Mouse (Mus musculus): ENCODE measurements around the gene Mindy4b-ps. TPM values are rescaled to one million over a fixed set of nuclear protein-coding genes. Genes with fewer than 3 reads are reported as not detected.
"Not testable (repeated sequence)": the region's sequence is repeated elsewhere in the genome, so short reads cannot be mapped to it uniquely, and the experiment has no call there.

Mindy4b-ps gene
- polyA plus RNA-seq (2015; fragmentation: Nextera tagmentation; extraction: Ambion mirVana): not detected in 2 replicates

- Histone ChIP-seq H3K27me3 (no peaks in the 10 kb centered on the region), H3K4me3 (replicated peaks) (no peak within 1 kb of the TSS), H3K9me3 (replicated peaks) (no peaks in the 10 kb centered on the region), H3K9ac (no peak within 1 kb of the TSS), H3K27ac (replicated peaks) (no peak within 1 kb of the TSS), H3K36me3 (no peaks in the 10 kb centered on the region), H3K4me2 (replicated peaks) (no peak within 1 kb of the TSS), H3K4me1 (no peaks in the 10 kb centered on the region)
- WGBS: 50% methylated on average over 4 of the region's 4 CpGs
- ATAC-seq (ENCODE audit: insufficient number of reproducible peaks, low FRiP score, low TSS enrichment, low read depth): no peak
Measured at GRCm38 (mm10) chr3:58822211-58822610, at the start of gene Mindy4b-ps. Gene Mindy4b-ps, minus strand, starts transcription at chr3:58822311.

- H3K9ac ChIP-seq; H3K4me1 ChIP-seq; H3K27me3 ChIP-seq; H3K27ac ChIP-seq (replicated peaks); H3K9me3 ChIP-seq (replicated peaks); H3K4me2 ChIP-seq (replicated peaks); H3K36me3 ChIP-seq; ATAC-seq (ENCODE audit: insufficient number of reproducible peaks, low FRiP score, low TSS enrichment, low read depth); H3K4me3 ChIP-seq (replicated peaks): not testable (repeated sequence)
- WGBS: 73% methylated on average over 2 of the region's 2 CpGs
Measured at GRCm38 (mm10) chr3:58871882-58872281, 49.8 kb upstream of the Mindy4b-ps start.

GRCm38 (mm10) chr3:58865690-58866089 lies 43.6 kb upstream of the Mindy4b-ps start:
- no peak for ATAC-seq (ENCODE audit: insufficient number of reproducible peaks, low FRiP score, low TSS enrichment, low read depth)
- 31% methylated on average over 7 of the region's 7 CpGs for WGBS

GRCm38 (mm10) chr3:58862976-58863375 lies 40.9 kb upstream of the Mindy4b-ps start:
- no peak for ATAC-seq (ENCODE audit: insufficient number of reproducible peaks, low FRiP score, low TSS enrichment, low read depth)
- 68% methylated on average over 2 of the region's 2 CpGs for WGBS
- Histone ChIP-seq H3K4me2 (replicated peaks) (no peak overlapping the region), H3K36me3 (no peaks in the 10 kb centered on the region), H3K27me3 (no peaks in the 10 kb centered on the region), H3K4me3 (replicated peaks) (no peak overlapping the region), H3K9ac (no peak overlapping the region), H3K27ac (replicated peaks) (no peak overlapping the region), H3K9me3 (replicated peaks) (no peaks in the 10 kb centered on the region), H3K4me1 (no peaks in the 10 kb centered on the region)

More at GRCm38 (mm10) chr3:58865690-58866089, 43.6 kb upstream of the Mindy4b-ps start:
- Histone ChIP-seq H3K9me3 (replicated peaks) (no peaks in the 10 kb centered on the region), H3K4me3 (replicated peaks) (no peak overlapping the region), H3K4me1 (no peaks in the 10 kb centered on the region), H3K4me2 (replicated peaks) (no peak overlapping the region), H3K27ac (replicated peaks) (no peak overlapping the region), H3K36me3 (no peaks in the 10 kb centered on the region), H3K27me3 (no peaks in the 10 kb centered on the region), H3K9ac (no peak overlapping the region)

GRCm38 (mm10) chr3:58843415-58843814 lies 21.3 kb upstream of the Mindy4b-ps start:
- H3K4me2 ChIP-seq (replicated peaks): no peak overlapping the region
- no peak for ATAC-seq (ENCODE audit: insufficient number of reproducible peaks, low FRiP score, low TSS enrichment, low read depth)
- H3K36me3 ChIP-seq: no peaks in the 10 kb centered on the region
- H3K4me3 ChIP-seq (replicated peaks): no peak overlapping the region
- no peak overlapping the region for H3K9ac ChIP-seq
- no peak overlapping the region for H3K27ac ChIP-seq (replicated peaks)
- H3K27me3 ChIP-seq: no peaks in the 10 kb centered on the region
- H3K9me3 ChIP-seq (replicated peaks): no peaks in the 10 kb centered on the region
- no peaks in the 10 kb centered on the region for H3K4me1 ChIP-seq
- WGBS: 35% methylated on average over 1 of the region's 1 CpGs

GRCm38 (mm10) chr3:58833442-58834160 lies 11.5 kb upstream of the Mindy4b-ps start:
- WGBS: 81% methylated on average over 5 of the region's 5 CpGs
- no peaks in the 10 kb centered on the region for H3K27me3 ChIP-seq

GRCm38 (mm10) chr3:58832888-58833287 lies 10.8 kb upstream of the Mindy4b-ps start:
- Histone ChIP-seq H3K27me3 (no peaks in the 10 kb centered on the region), H3K4me1 (no peaks in the 10 kb centered on the region), H3K9ac (no peak overlapping the region), H3K4me3 (replicated peaks) (no peak overlapping the region), H3K27ac (replicated peaks) (no peak overlapping the region), H3K4me2 (replicated peaks) (no peak overlapping the region), H3K36me3 (no peaks in the 10 kb centered on the region), H3K9me3 (replicated peaks) (no peaks in the 10 kb centered on the region)
- no peak for ATAC-seq (ENCODE audit: insufficient number of reproducible peaks, low FRiP score, low TSS enrichment, low read depth)
- 81% methylated on average over 2 of the region's 2 CpGs for WGBS

More at GRCm38 (mm10) chr3:58833442-58834160, 11.5 kb upstream of the Mindy4b-ps start:
- H3K4me2 ChIP-seq (replicated peaks): no peak overlapping the region
- no peaks in the 10 kb centered on the region for H3K4me1 ChIP-seq
- no peak overlapping the region for H3K27ac ChIP-seq (replicated peaks)
- H3K36me3 ChIP-seq: no peaks in the 10 kb centered on the region
- H3K9ac ChIP-seq: no peak overlapping the region
- no peak for ATAC-seq (ENCODE audit: insufficient number of reproducible peaks, low FRiP score, low TSS enrichment, low read depth)
- no peak overlapping the region for H3K4me3 ChIP-seq (replicated peaks)
- H3K9me3 ChIP-seq (replicated peaks): no peaks in the 10 kb centered on the region

GRCm38 (mm10) chr3:58831586-58831985 lies 9.5 kb upstream of the Mindy4b-ps start:
- no peaks in the 10 kb centered on the region for H3K4me1 ChIP-seq
- no peak for ATAC-seq (ENCODE audit: insufficient number of reproducible peaks, low FRiP score, low TSS enrichment, low read depth)
- H3K9me3 ChIP-seq (replicated peaks): no peaks in the 10 kb centered on the region
- no peak overlapping the region for H3K9ac ChIP-seq
- H3K4me2 ChIP-seq (replicated peaks): no peak overlapping the region
- H3K27ac ChIP-seq (replicated peaks): no peak overlapping the region
- H3K27me3 ChIP-seq: no peaks in the 10 kb centered on the region
- H3K4me3 ChIP-seq (replicated peaks): no peak overlapping the region
- 65% methylated on average over 5 of the region's 5 CpGs for WGBS
- H3K36me3 ChIP-seq: no peaks in the 10 kb centered on the region

GRCm38 (mm10) chr3:58829926-58830325 lies 7.8 kb upstream of the Mindy4b-ps start:
- H3K27me3 ChIP-seq: no peaks in the 10 kb centered on the region
- no peaks in the 10 kb centered on the region for H3K36me3 ChIP-seq
- H3K9ac ChIP-seq: no peak overlapping the region
- H3K4me3 ChIP-seq (replicated peaks): no peak overlapping the region
- no peaks in the 10 kb centered on the region for H3K9me3 ChIP-seq (replicated peaks)
- H3K4me1 ChIP-seq: no peaks in the 10 kb centered on the region
- H3K4me2 ChIP-seq (replicated peaks): no peak overlapping the region
- no peak overlapping the region for H3K27ac ChIP-seq (replicated peaks)
- 100% methylated on average over 1 of the region's 1 CpGs for WGBS
- ATAC-seq (ENCODE audit: insufficient number of reproducible peaks, low FRiP score, low TSS enrichment, low read depth): no peak

- Histone ChIP-seq H3K9ac (no peak overlapping the region), H3K27ac (replicated peaks) (no peak overlapping the region), H3K4me3 (replicated peaks) (no peak overlapping the region), H3K9me3 (replicated peaks) (no peaks in the 10 kb centered on the region), H3K36me3 (no peaks in the 10 kb centered on the region), H3K27me3 (no peaks in the 10 kb centered on the region), H3K4me2 (replicated peaks) (no peak overlapping the region), H3K4me1 (no peaks in the 10 kb centered on the region)
- no peak for ATAC-seq (ENCODE audit: insufficient number of reproducible peaks, low FRiP score, low TSS enrichment, low read depth)
- WGBS: 83% methylated on average over 14 of the region's 14 CpGs
Measured at GRCm38 (mm10) chr3:58828366-58829153, 6.4 kb upstream of the Mindy4b-ps start.

GRCm38 (mm10) chr3:58826266-58826665 lies 4.2 kb upstream of the Mindy4b-ps start:
- Histone ChIP-seq H3K9ac (no peak overlapping the region), H3K27me3 (no peaks in the 10 kb centered on the region), H3K9me3 (replicated peaks) (no peaks in the 10 kb centered on the region), H3K27ac (replicated peaks) (no peak overlapping the region), H3K4me1 (no peaks in the 10 kb centered on the region), H3K4me3 (replicated peaks) (no peak overlapping the region), H3K4me2 (replicated peaks) (no peak overlapping the region), H3K36me3 (no peaks in the 10 kb centered on the region)
- WGBS: 27% methylated on average over 4 of the region's 4 CpGs
- no peak for ATAC-seq (ENCODE audit: insufficient number of reproducible peaks, low FRiP score, low TSS enrichment, low read depth)
